7 mouse cellular contexts compared by ENCODE assay signal in genomic region chr17:14545822-14546473, GRCm38 (mm10).
DNase-seq lines count a peak whose midpoint lies in the region; ATAC-seq lines count a peak whose summit lies in the region.

No protein-coding gene starts in this region.

- ATAC-seq in hindbrain, embryonic 13.5 days (ENCODE audit: low FRiP score): peak; percentile 65; the same call in 1 of the 2 replicates
- ATAC-seq in midbrain, embryonic 15.5 days (replicated peaks): peak; percentile 60

- WGBS in hindbrain, embryonic 13.5 days: 27% methylated on average over 16 of the region's 16 CpGs
- 32% methylated on average over 16 of the region's 16 CpGs for WGBS in midbrain, embryonic 15.5 days

- no peak overlapping the region for H3K9ac ChIP-seq in hindbrain, embryonic 13.5 days
- H3K9ac ChIP-seq in midbrain, embryonic 15.5 days: no peak overlapping the region

- H3K4me2 ChIP-seq in hindbrain, embryonic 13.5 days: 0 out of 2 replicates have a peak overlapping the region, but pooled peaks have one; percentile 18
- peak overlapping the region; percentile 30; the same call in 1 of the 2 replicates for H3K4me2 ChIP-seq in midbrain, embryonic 15.5 days

- peaks cover 5% of the 10 kb centered on the region; the same call in 1 of the 2 replicates for H3K9me3 ChIP-seq in hindbrain, embryonic 13.5 days
- no peaks in the 10 kb centered on the region for H3K9me3 ChIP-seq in midbrain, embryonic 15.5 days

- H3K27ac ChIP-seq in hindbrain, embryonic 13.5 days: no peak overlapping the region
- no peak overlapping the region for H3K27ac ChIP-seq in midbrain, embryonic 15.5 days

- H3K27me3 ChIP-seq in hindbrain, embryonic 13.5 days: no peaks in the 10 kb centered on the region
- H3K27me3 ChIP-seq in midbrain, embryonic 15.5 days (replicated peaks): no peaks in the 10 kb centered on the region
- no peaks in the 10 kb centered on the region for H3K27me3 ChIP-seq in splenic B cell, adult 2 months (ENCODE audit: control insufficient read depth, insufficient read depth, low read length, poor library complexity, severe bottlenecking)

- H3K4me1 ChIP-seq in hindbrain, embryonic 13.5 days (replicated peaks): no peaks in the 10 kb centered on the region
- H3K4me1 ChIP-seq in midbrain, embryonic 15.5 days: no peaks in the 10 kb centered on the region

- intact Hi-C loops in left cerebral cortex, postnatal 14 days (cut with DNase I): loop anchor here (2.0 kb wide), 1 partner anchor 359 kb away; no protein-coding TSS in a partner anchor

- no peaks in the 10 kb centered on the region for H3K36me3 ChIP-seq in hindbrain, embryonic 13.5 days
- H3K36me3 ChIP-seq in midbrain, embryonic 15.5 days (replicated peaks): no peaks in the 10 kb centered on the region
- H3K36me3 ChIP-seq in splenic B cell, adult 2 months (ENCODE audit: control insufficient read depth, insufficient read depth, low read length, poor library complexity, severe bottlenecking): no peaks in the 10 kb centered on the region

- H3K4me3 ChIP-seq in hindbrain, embryonic 13.5 days: no peak overlapping the region
- H3K4me3 ChIP-seq in midbrain, embryonic 15.5 days: no peak overlapping the region

- DNase-seq in adrenal gland, adult 18-20 months (ENCODE audit: low spot score in 2 of 2): peak; percentile 55 to 77
- DNase-seq in cerebellum, postnatal 10 days: peak; percentile 95 to 96
- DNase-seq in frontal cortex, postnatal 14 days (ENCODE audit: low spot score in 2 of 2): peak; percentile 65 to 67
- peak; percentile 79 to 89 for DNase-seq in left cerebral cortex, postnatal 14 days (ENCODE audit: low spot score in 2 of 2)
- DNase-seq in splenic B cell, adult 2 months (ENCODE audit: low read depth, low spot score): peak; percentile 27

Comparison
In these comparisons a context has a peak if more than half of its experiments do, and no peak if none do; other contexts are left out.
1. DNase-seq: peak in every context shown above with its lines; median percentile 96 in cerebellum, postnatal 10 days; 84 in left cerebral cortex, postnatal 14 days; 66 in adrenal gland, adult 18-20 months; 66 in frontal cortex, postnatal 14 days; 27 in splenic B cell, adult 2 months.